Mouse (Mus musculus): ENCODE results near the gene Gnb5.

GRCm38 (mm10) chr9:75393251-75393650 is 87.2 kb downstream of the Gnb5 start:
- no peak for TF ChIP-seq EP300 (IDR thresholded peaks at IDR 0.05; ENCODE audit: low read depth)
- no peak for TF ChIP-seq CTCF (IDR thresholded peaks at IDR 0.05; ENCODE audit: low read depth)

All from heart, postnatal 0 days (tissue).